Mouse (Mus musculus) liver, adult 2 months (tissue): ENCODE results near the gene Ccdc148. TPM values are rescaled to one million over a fixed set of nuclear protein-coding genes. Genes with fewer than 3 reads are reported as not detected.

Experiments
- DNase-seq: peaks from one replicate; pipeline ENCODE4 v3.0.0-alpha.2; 2011; ENCODE audit warnings: low read depth, low spot score; ENCODE audit errors: extremely low read depth
- H3K27ac ChIP-seq: fragments of 200-500 bp; replicated peaks from 2 replicates; pipeline ENCODE4 v1.5.1; 2012; ENCODE audit warnings: low read depth, mild to moderate bottlenecking, control low read depth, inconsistent platforms, low read length; ENCODE audit not compliant: insufficient read depth
- H3K27me3 ChIP-seq: fragments of 200-500 bp; 2 replicates; pipeline ENCODE4 v1.6.1; 2012; ENCODE audit warnings: mild to moderate bottlenecking, moderate library complexity, low read length, inconsistent platforms; ENCODE audit not compliant: control insufficient read depth, insufficient read depth
- H3K36me3 ChIP-seq: fragments of 200-500 bp; 2 replicates; pipeline ENCODE4 v1.6.1; 2012; ENCODE audit warnings: low read length, inconsistent platforms; ENCODE audit not compliant: control insufficient read depth, insufficient read depth
- H3K4me1 ChIP-seq: fragments of 200-500 bp; 2 replicates; pipeline ENCODE4 v1.6.1; 2011; ENCODE audit warnings: low read length; ENCODE audit not compliant: control insufficient read depth, insufficient read depth
- H3K4me3 ChIP-seq: fragments of 200-500 bp; 2 replicates; pipeline ENCODE4 v1.5.1; 2011; ENCODE audit warnings: low read depth, mild to moderate bottlenecking, control low read depth, low read length, moderate library complexity; ENCODE audit not compliant: insufficient read depth
- H3K79me2 ChIP-seq: fragments of 200-500 bp; 2 replicates; pipeline ENCODE4 v1.6.1; 2012; ENCODE audit warnings: inconsistent platforms, mild to moderate bottlenecking, low read length, moderate library complexity; ENCODE audit not compliant: control insufficient read depth, insufficient read depth
- H3K9ac ChIP-seq: fragments of 200-500 bp; 2 replicates; pipeline ENCODE4 v1.6.1; 2012; ENCODE audit warnings: low read depth, mild to moderate bottlenecking, control low read depth, inconsistent platforms, low read length
- CTCF ChIP-seq: fragments of 200-500 bp; IDR thresholded peaks from 2 replicates; pipeline ENCODE4 v1.5.1; 2011; ENCODE audit warnings: low read depth, low read length, control low read depth
- POLR2A ChIP-seq: fragments of 200-500 bp; IDR thresholded peaks from 2 replicates; pipeline ENCODE4 v1.6.1; 2011; ENCODE audit warnings: low read length, control low read depth; ENCODE audit not compliant: insufficient read depth; ENCODE audit errors: extremely low read depth
- WGBS: fragments of 180-500 bp; shearing (Covaris S2); methylation state at CpG from one replicate; pipeline ENCODE4 v1.1.7; 2018; 5-methylcytosine and 5-hydroxymethylcytosine counted together
- polyA plus RNA-seq: library from polyadenylated mRNA; depleted of rRNA; stranded (reverse); fragments of >200 nt; gene quantifications from 2 replicates; pipeline ENCODE4 v1.2.3, GENCODE M21; 2012
- total RNA-seq: library from RNA; depleted of rRNA; stranded (reverse); fragments of >200 nt; gene quantifications from 2 replicates; pipeline ENCODE4 v1.2.3, GENCODE M21; 2014

The Ccdc148 gene
- total and polyA plus RNA-seq, 2 experiments, result 0.05 to 0.92 TPM

DNA sequence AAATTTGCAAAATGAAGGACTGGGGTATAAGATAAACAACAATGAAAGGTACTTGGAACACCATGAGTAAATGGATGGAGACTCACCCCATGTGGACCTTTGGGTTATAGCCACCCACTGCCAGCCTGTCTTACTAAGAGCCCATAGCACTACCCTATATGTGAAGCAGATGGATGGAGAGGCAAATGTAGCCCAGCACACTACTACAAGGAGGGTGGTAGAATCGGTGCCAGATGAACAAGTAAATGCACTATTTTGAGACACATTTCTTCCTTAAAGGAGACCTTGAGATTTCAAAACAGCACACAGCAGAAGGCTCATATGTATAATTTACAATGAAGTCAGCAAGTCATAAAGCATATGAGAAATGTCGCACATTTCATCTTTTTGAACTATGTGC is 234.9 kb downstream of the Ccdc148 start:
- no peak overlapping the region for H3K4me3 ChIP-seq
- 97% methylated on average over 2 of the region's 2 CpGs for WGBS
- DNase-seq, result no peak
- H3K27ac ChIP-seq, result no peak overlapping the region
- no peaks in the 10 kb centered on the region for H3K79me2 ChIP-seq
- no peaks in the 10 kb centered on the region for H3K4me1 ChIP-seq
- no peaks in the 10 kb centered on the region for H3K36me3 ChIP-seq
- H3K27me3 ChIP-seq, result no peaks in the 10 kb centered on the region
- no peak overlapping the region for H3K9ac ChIP-seq
- TF ChIP-seq POLR2A (no peak), CTCF (no peak)

DNA sequence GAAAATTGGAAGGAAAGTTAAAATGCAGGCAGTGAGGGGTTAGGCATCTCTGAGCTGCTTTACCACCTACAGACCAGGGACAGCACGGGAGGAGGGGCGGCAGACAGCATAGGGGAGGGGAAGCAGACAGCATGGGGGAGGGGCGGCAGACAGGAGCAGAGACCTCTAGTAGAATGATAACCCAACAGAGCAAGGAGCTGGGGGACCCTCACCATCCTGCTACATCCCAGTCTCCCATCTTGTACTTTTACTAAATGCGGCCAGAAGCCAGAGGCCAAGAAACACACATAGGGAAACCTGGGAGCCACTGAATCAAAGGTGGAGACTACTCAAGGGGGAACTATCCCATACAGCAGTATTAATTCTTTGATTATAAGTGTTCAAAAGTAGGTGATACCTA is 242.1 kb downstream of the Ccdc148 start:
- 79% methylated on average over 4 of the region's 4 CpGs for WGBS
- no peak for DNase-seq

DNA sequence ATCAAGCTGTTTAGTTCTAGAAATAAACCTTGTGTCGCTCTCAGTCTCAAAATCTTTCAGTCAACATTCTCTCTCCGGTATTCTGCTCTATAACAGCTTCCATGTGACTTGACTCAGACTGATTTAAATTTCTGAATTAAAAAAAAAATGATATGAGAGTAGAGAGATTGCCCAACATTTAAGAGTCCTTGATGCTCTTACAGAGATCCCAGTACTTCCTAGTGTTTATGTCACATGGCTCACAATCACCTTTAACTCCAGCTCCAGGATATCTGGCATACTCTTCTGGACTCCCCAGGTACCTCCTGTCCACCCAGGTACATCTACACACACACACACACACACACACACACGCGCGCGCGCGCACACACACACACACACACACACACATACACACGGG is 248.1 kb downstream of the Ccdc148 start:
- Histone ChIP-seq H3K27me3 (no peaks in the 10 kb centered on the region), H3K9ac (no peak overlapping the region), H3K27ac (no peak overlapping the region), H3K4me1 (no peaks in the 10 kb centered on the region), H3K36me3 (no peaks in the 10 kb centered on the region), H3K4me3 (no peak overlapping the region), H3K79me2 (no peaks in the 10 kb centered on the region)
- DNase-seq, result no peak
- no peak for TF ChIP-seq CTCF
- no peak for TF ChIP-seq POLR2A
- 93% methylated on average over 9 of the region's 9 CpGs for WGBS

More for the DNA sequence above, 242.1 kb downstream of the Ccdc148 start:
- Histone ChIP-seq H3K36me3 (no peaks in the 10 kb centered on the region), H3K4me3 (no peak overlapping the region), H3K79me2 (no peaks in the 10 kb centered on the region), H3K27ac (no peak overlapping the region), H3K9ac (no peak overlapping the region), H3K27me3 (no peaks in the 10 kb centered on the region), H3K4me1 (peaks cover 5% of the 10 kb centered on the region)
- TF ChIP-seq CTCF (no peak), POLR2A (no peak)

DNA sequence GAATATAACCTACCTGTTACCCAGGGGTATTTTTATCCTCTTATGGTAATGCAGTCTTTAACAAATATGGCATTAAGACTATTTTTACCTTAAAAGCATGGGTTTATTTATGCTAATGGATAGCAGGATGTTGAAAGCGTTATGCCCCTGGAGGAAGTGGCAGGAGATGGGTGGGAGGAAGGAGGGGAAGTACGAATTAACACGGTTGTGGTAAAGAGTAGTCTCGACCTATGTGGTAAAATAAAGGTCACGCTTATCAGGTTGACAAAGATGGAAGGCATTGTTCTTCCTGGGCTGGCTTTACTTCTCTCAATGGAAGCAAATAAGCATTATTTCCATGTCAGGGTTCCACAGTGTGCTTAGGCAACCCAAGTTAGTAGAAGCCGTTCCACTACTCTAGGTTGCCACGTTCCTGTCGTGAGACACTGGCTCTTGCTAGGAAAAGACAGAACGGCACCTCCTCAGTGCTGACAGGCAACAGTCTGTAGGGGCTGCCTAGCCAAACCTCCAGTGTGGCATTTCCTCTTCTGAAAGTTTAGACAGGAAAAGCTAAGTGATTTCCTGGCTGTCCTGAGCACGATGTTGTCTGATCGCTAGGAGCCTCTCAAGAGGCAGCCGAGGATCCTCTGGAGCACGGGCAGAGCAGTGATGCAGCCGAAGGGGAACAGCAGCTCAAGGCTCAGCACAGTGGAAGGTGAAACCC is 253.5 kb downstream of the Ccdc148 start:
- no peak for TF ChIP-seq CTCF
- no peak for TF ChIP-seq POLR2A
- Histone ChIP-seq H3K4me1 (no peaks in the 10 kb centered on the region), H3K79me2 (no peaks in the 10 kb centered on the region), H3K27ac (no peak overlapping the region), H3K27me3 (no peaks in the 10 kb centered on the region), H3K36me3 (no peaks in the 10 kb centered on the region), H3K9ac (no peak overlapping the region), H3K4me3 (no peak overlapping the region)
- no peak for DNase-seq
- WGBS, result 50% methylated on average over 14 of the region's 14 CpGs

DNA sequence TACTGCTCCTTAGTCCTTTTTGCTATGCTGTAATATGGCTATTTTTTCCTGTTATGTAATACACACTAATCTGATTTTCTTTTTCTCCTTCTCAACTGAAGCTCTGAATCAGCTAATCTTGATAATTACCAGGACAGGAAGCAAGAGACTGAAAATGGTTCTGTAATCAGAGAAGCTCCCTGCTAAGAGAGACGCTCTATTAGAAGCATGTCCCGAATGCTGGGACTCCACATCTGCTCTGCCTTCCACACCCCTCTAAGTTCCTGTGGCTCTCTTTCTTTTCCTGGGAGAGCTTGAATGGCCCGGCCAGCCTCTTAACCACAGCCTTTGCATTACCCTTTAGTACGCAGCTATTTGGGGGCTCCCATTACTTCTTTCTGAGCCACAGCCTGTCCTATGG is 255.4 kb downstream of the Ccdc148 start:
- H3K9ac ChIP-seq, result no peak overlapping the region
- 74% methylated on average over 4 of the region's 4 CpGs for WGBS
- DNase-seq, result no peak
- no peaks in the 10 kb centered on the region for H3K4me1 ChIP-seq
- no peak overlapping the region for H3K27ac ChIP-seq
- TF ChIP-seq CTCF (no peak), POLR2A (no peak)
- H3K27me3 ChIP-seq, result no peaks in the 10 kb centered on the region
- no peak overlapping the region for H3K4me3 ChIP-seq
- H3K36me3 ChIP-seq, result no peaks in the 10 kb centered on the region
- H3K79me2 ChIP-seq, result no peaks in the 10 kb centered on the region

DNA sequence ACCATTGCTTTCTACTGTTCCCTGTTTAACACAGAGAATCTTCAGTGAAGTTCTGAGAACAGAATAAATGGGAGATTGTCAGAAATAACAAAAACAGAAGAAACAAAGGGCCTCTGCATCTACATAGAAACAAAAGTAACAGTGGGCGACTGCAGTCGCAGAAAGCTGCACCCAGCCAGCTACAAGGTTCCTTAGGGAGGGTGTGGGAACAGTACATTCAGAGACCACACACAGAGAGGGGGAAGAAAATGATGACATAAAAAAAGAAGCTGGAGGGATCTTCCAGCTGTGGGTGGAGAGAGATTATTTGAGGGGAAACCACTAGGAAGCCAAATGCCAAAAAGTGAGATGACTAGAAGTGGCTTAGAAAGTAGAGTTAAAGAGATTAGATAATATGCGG is 280.6 kb downstream of the Ccdc148 start:
- Histone ChIP-seq H3K79me2 (no peaks in the 10 kb centered on the region), H3K36me3 (no peaks in the 10 kb centered on the region), H3K4me1 (no peaks in the 10 kb centered on the region), H3K9ac (no peak overlapping the region), H3K27ac (no peak overlapping the region), H3K27me3 (no peaks in the 10 kb centered on the region), H3K4me3 (no peak overlapping the region)
- TF ChIP-seq CTCF (no peak), POLR2A (no peak)
- 80% methylated on average over 3 of the region's 3 CpGs for WGBS
- no peak for DNase-seq
